Mouse (Mus musculus) CD4-positive, CD25-positive, alpha-beta regulatory T cell, adult 4 months (primary cell): ENCODE measurements around the gene Cct4. TPM values are rescaled to one million over a fixed set of nuclear protein-coding genes. Genes with fewer than 3 reads are reported as not detected.

ENCODE experiments used
- ATAC-seq: one replicate; pipeline ENCODE4 v1.8.0; 2017
- polyA plus RNA-seq, 2 experiments: library from polyadenylated mRNA; unstranded; fragments of 100-300 nt; shearing (Covaris generic); gene quantifications; one replicate each; pipeline ENCODE4 v1.2.1; 2017

The Cct4 gene
- polyA plus RNA-seq, 2 experiments from 2014 or later = 181 to 233 TPM

- ATAC-seq = no peak
Measured at GRCm38 (mm10) chr11:22985510-22985909, 4.8 kb upstream of the Cct4 start.

DNA sequence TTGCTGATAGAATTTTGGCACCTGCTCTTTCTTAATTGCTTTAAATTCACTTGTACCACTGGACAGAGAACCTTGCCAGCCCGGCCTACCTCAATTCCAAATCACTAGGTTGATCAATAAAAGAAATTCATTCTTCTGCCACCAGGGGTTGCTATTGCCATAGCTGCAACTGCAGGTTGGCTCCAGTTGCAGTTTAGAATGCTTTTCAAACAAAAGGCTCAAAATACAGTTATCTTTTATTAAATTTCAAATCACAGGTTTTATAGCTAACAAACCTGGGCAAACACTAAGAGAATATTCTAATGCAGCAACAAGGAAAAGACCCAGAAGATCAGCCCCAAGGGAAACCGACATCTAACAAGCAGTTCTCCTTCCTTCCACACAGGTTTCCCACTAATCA is 3.0 kb upstream of the Cct4 start:
- ATAC-seq = peak; percentile 61

GRCm38 (mm10) chr11:22989786-22990185 is 533 bp upstream of the Cct4 start:
- ATAC-seq = no peak

- ATAC-seq = no peak
Measured at GRCm38 (mm10) chr11:22991218-22991835, 1.0 kb downstream of the Cct4 start.

GRCm38 (mm10) chr11:22994271-22994670 is 4.0 kb downstream of the Cct4 start:
- ATAC-seq = no peak

DNA sequence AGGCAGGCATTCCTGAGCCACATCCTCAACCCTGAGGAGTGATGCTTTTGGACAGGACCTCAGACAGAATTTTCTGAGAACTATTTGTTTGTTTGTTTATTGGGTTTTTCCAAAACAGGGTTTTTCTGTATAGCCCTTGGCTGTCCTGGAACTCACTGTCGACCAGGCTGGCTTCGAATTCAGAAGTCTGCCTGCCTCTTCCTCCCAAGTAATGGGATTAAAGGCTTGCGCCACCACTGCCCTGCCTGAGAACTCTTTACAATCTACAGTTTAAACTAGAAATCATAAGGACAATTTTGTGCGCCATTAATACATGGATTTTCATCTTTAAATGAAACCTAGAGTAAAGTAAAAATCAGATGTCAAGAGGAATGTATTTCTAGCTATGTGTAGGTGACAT is 5.1 kb downstream of the Cct4 start:
- ATAC-seq = no peak

DNA sequence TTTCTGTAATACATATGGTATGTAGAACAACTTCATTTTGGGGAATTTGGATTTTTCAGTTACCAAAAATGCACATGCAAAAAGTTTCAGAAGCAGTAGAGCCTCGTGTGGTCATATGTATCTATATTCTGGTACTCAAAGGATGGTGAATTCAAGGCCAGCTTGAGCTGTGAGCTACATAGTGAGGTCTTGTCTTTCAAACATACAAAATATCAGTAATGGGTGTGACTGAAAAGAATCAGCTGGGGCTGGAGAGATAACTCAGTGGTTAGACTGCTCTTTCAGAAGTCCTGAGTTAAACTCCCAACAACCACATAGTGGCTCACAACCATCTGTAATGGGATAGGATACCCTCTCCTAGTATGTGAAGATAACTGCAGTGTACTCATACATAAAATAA is 8.0 kb downstream of the Cct4 start:
- ATAC-seq = no peak

GRCm38 (mm10) chr11:23005276-23005675 is 15.0 kb downstream of the Cct4 start:
- no peak for ATAC-seq

DNA sequence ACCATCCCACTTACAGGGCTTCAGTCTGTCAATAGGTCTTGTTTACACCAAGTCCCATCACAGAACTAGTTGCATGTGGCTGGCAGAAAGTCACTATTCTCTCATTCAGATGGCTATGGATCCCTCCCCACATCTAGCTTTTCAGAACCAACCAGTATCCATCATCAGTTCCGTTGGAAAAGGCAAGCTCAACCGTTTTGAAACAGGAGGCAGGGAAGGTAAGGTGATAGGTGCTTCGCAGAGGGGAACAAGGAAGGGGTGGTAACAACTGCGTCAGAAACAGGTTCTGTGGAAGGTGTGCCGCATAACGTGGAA is 16.8 kb downstream of the Cct4 start:
- peak; percentile 43 for ATAC-seq

DNA sequence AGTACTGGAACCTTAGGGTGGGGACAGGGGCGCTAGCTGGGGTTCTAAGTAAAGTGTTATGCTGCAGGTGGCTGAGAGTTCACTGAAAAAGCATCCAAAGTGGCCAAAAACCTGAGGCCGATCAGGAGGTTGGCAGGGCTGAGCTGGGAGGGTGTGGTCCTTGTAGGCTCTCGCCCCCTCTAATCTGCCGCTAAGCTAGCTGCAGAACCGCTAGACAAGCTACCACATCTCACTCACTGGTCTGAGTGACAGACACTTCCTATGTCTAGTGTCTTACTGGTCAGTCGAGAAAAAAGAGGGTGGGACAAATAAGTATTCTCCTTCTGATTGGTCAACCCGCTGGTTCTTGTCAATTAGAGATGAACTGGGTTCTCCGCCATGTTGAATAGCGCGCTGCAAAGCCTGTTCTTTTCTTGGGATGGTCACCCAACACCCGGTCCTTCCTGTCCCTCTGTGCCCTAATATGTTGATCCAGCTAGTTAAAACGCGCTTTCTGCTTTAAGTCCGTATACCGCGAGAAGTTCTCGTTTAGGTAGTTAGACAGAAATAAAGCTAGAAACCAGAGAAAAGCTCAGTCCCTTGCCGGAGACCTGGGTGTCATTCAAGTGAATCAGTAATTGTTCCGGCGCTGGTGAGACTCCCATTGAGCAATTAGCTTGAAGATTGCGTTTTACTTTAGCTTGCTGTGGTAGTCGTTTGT is 17.3 kb downstream of the Cct4 start, which contains the start of gene Fam161a:
Gene Fam161a (plus strand): TSS at position 51 of the 700 bp plus-strand sequence.
- ATAC-seq = peak; percentile 96

DNA sequence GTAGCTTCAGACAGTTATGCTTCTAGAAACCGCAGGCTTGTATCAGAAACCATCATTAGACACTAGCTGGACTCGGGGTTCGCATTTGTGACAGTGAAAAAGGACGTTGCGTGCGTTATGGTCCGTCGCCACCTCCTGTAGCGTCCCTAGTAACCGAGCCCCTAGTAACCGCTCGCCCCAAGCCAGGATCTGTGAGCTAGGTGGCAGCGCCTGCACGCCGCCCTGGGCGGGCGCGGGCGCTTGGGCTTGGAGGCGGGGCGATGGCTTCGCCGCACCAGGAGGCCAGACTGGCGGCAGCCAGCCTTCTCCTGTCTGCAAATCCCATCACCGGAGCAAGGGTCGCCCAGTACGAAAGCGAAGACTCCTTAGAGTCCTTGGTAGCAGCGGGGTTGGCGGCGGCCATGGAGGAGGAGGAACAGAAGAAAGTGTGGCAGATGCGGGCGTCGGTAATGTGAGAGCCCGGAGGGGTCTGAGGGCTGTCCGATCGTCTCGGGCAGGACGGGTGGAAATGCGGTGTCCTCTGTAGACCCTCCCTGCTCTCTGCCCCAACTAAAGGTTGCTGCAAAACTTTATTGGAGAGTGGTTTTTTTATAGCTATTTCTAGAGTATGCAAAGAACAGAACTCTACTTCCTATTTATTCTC is 18.0 kb downstream of the Cct4 start:
- ATAC-seq = peak; percentile 63

GRCm38 (mm10) chr11:23008824-23009200 is 18.5 kb downstream of the Cct4 start:
- ATAC-seq = no peak

GRCm38 (mm10) chr11:23013096-23013495 is 22.8 kb downstream of the Cct4 start:
- no peak for ATAC-seq

DNA sequence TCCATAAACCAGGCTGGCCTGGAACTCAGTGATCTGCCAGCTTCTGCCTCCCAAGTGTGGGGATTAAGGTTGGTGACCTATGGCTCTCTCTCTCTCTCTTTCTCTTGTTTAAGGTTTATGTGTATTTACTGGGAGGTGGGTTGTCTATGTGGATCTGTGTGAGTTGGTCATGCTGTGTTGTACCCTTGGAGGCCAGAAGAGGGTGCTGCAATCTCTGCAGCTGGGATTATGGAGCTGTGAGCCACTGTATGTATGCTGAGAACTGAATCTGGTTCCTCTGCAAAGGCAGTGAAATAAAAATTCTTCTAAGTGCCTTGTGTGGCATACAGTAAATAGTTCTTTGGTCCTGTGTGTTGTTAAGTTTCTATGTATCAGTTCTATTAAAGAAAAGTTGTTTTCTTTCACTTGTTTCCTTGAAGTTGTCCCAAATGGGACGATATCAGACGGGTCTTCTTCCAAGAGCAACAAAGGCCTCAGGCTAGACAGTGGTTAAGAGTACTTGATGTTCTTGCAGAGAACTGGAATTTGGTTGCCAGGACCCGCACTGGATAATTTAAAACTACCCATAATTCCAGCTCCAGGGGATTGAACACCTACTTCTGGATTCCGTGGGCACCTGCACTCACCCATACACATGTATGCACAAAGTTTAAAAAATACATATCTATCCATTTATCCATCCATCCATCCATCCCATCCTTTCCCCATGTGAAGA is 23.4 kb downstream of the Cct4 start:
- ATAC-seq = peak; percentile 41

DNA sequence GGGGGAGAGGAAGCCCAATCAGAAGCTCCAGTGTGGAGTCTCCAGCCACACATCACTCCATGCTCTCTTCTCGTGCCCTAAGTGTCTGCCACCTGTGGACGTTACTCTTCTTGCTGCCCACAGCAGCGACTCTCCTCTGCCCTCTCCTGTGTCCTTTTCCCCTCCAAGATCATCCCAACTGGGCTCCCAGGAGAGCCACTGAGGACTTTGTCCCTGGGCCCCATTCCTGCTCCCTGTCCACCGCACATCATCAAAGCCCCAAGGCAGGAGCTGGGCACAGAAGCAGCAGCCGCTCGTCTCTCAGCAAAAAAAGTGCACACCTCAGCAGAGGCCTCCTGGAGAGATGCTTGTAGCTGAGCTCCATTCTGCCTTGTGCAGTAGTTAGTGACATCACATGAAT is 24.7 kb downstream of the Cct4 start:
- ATAC-seq = no peak

DNA sequence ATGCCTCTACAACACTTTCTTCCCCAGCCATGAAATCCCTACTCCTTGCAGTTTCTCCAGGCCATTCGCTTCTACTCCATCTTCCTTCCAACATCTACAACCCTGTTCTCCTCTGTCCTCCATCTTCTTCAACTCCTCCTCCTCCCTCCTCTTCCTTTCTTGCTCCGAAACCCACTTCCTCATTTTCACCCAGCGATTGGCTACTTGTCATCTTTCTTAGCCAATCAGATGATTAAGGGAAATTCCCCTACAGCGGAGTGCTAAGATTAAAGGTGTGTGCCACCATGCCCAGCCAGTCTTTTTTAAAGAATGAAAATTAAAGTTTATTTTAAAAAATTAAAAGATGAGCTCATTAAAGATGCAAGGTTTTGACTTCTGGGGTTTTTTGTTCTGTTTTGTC is 27.6 kb downstream of the Cct4 start:
- ATAC-seq = no peak

- no peak for ATAC-seq
Measured at GRCm38 (mm10) chr11:23020116-23020770, 29.9 kb downstream of the Cct4 start.

GRCm38 (mm10) chr11:23020841-23021240 is 30.5 kb downstream of the Cct4 start:
- ATAC-seq = no peak

DNA sequence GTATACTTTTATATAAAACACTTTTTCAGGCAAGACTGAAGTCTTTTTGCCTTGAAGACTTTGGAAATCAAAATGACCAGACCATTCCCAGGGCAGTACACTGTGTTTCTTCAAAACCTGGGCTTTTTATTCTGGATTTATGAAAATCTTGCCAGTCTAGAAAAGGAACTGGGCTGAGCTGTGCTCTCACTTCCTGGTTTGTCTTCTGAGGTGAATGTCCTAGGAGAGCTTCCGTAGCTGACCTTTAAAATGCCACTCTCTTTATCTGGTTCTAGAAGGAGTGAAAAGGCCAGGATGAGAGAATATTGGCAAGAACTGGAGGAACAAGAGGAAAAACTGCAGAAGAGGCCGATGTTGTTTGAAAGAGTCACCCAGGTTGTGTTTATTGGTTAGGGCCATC is 32.8 kb downstream of the Cct4 start:
- ATAC-seq = no peak

DNA sequence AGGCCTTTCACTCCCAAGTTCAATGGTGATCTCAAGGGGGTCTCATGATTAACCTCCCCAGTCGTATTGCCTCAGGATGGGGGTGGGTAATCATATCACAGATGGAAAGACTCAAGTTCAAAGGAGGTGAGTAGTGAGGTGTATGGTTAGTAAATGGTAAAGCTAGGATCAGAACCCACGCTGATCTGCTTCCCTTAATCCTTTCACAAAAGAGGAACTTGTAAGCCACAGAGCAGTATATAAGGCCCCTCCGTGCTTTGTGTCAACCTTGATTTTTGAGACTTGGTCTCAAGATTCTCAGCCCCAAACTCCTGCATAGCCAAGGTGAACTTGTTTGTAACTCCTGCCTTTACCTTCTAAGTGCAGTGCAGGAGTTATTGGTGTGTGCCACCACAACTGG is 33.9 kb downstream of the Cct4 start:
- ATAC-seq = no peak

DNA sequence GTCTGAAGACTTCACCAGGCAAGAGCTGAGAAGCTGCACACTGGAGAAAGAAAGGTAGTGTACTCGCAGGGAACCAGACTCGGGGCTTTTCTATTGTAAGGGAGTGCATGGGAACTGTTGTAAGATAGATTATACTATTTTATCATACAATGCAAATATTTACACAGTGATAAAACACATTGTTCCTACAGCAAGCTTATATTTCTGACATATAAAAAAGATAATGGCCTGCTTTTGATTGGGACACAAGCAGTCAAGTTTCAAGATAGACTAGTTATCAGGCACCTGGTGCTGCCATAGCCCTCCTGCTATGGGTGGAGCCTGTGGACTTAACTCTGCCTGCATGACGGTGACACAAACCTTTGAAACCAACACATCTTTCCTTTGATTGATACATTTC is 38.6 kb downstream of the Cct4 start:
- ATAC-seq = no peak

- ATAC-seq = no peak
Measured at GRCm38 (mm10) chr11:23029399-23029798, 39.1 kb downstream of the Cct4 start.

DNA sequence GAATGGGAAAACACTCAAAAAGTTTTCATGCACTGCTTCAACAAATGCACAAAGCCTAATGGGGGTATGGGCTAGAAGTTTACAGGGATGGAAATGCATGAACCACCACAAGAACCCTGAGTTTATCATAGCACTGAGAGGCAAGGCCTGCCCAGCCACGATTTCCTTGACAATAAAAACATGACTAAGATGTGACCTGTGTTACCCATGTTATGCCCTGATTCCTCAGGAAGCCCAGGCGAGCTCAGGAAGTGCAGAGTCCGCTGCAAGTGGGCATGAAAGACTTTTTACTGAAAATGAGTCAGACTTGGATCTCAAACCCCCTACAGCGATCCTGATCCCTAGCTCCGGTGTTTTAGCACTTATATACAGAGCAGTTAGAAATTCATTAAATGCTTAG is 56.9 kb downstream of the Cct4 start:
- no peak for ATAC-seq
